Mouse (Mus musculus): ENCODE measurements around the gene Ppl. TPM values are rescaled to one million over a fixed set of nuclear protein-coding genes. Genes with fewer than 3 reads are reported as not detected.

Ppl gene
- polyA plus RNA-seq, 1 experiment from 2014 or later = 0.35 TPM

- Histone ChIP-seq H3K4me2 (ENCODE audit: low read depth, low read length) (no peak overlapping the region), H3K9me3 (ENCODE audit: control insufficient read depth, low read length) (no peaks in the 10 kb centered on the region), H3K27me3 (ENCODE audit: control insufficient read depth, insufficient read depth, low read length) (peaks cover 4% of the 10 kb centered on the region; the same call in 1 of the 2 replicates), H3K27ac (ENCODE audit: low read depth, low read length) (no peak overlapping the region; the same call in 1 of the 2 replicates), H3K4me1 (ENCODE audit: control insufficient read depth, insufficient read depth, low read length) (0 out of 2 replicates have a peak, but pooled peaks cover 7% of the 10 kb centered on the region), H3K36me3 (ENCODE audit: control insufficient read depth, insufficient read depth, low read length) (no peaks in the 10 kb centered on the region), H3K4me3 (ENCODE audit: low read depth, low read length) (no peak overlapping the region), H3K9ac (replicated peaks; ENCODE audit: low read depth, low read length) (no peak overlapping the region)
- ATAC-seq (ENCODE audit: low read depth) = peak; percentile 65
- WGBS = 26% methylated on average over 6 of the region's 6 CpGs
Observed at GRCm38 (mm10) chr16:5153299-5154026, 21.2 kb upstream of the Ppl start.

DNA sequence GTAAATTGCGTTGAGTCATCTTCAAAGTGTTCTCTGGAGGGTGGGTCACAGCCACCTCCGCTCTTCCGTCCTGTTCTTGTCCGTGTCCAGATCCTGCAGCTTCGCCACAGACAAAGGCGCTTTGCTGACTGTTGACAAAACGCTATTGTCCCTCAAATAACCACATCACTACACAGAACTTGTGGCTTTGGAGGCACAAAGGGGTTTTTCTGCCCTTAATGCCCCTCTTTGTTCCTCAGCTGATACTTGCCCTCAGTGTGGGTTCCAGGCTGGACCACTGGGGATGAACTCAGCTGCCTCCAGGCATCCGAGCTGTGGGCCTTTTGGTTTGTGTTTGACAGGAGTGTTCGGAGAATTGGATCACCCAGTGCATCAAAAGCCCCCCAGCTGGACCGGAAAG, 18.3 kb upstream of the Ppl start:
- Histone ChIP-seq H3K27ac (ENCODE audit: low read depth, low read length) (no peak overlapping the region), H3K27me3 (ENCODE audit: control insufficient read depth, insufficient read depth, low read length) (peaks cover 4% of the 10 kb centered on the region; the same call in 1 of the 2 replicates), H3K9ac (replicated peaks; ENCODE audit: low read depth, low read length) (no peak overlapping the region), H3K4me2 (ENCODE audit: low read depth, low read length) (no peak overlapping the region), H3K9me3 (ENCODE audit: control insufficient read depth, low read length) (no peaks in the 10 kb centered on the region), H3K4me3 (ENCODE audit: low read depth, low read length) (no peak overlapping the region), H3K36me3 (ENCODE audit: control insufficient read depth, insufficient read depth, low read length) (no peaks in the 10 kb centered on the region), H3K4me1 (ENCODE audit: control insufficient read depth, insufficient read depth, low read length) (0 out of 2 replicates have a peak, but pooled peaks cover 7% of the 10 kb centered on the region)
- ATAC-seq (ENCODE audit: low read depth) = no peak
- 56% methylated on average over 10 of the region's 10 CpGs for WGBS

GRCm38 (mm10) chr16:5147037-5147385, 14.8 kb upstream of the Ppl start, which contains the start of gene Sec14l5:
Gene Sec14l5, plus strand, starts transcription at chr16:5147109.
- peak; percentile 32 for ATAC-seq (ENCODE audit: low read depth)
- Histone ChIP-seq H3K9ac (replicated peaks; ENCODE audit: low read depth, low read length) (peak within 1 kb of the TSS; percentile 28; the same call in 1 of the 2 replicates), H3K36me3 (ENCODE audit: control insufficient read depth, insufficient read depth, low read length) (no peaks in the 10 kb centered on the region), H3K4me3 (ENCODE audit: low read depth, low read length) (peak within 1 kb of the TSS; percentile 29), H3K4me1 (ENCODE audit: control insufficient read depth, insufficient read depth, low read length) (0 out of 2 replicates have a peak, but pooled peaks cover 3% of the 10 kb centered on the region), H3K4me2 (ENCODE audit: low read depth, low read length) (peak within 1 kb of the TSS; percentile 64), H3K9me3 (ENCODE audit: control insufficient read depth, low read length) (no peaks in the 10 kb centered on the region), H3K27me3 (ENCODE audit: control insufficient read depth, insufficient read depth, low read length) (peaks cover 4% of the 10 kb centered on the region; the same call in 1 of the 2 replicates), H3K27ac (ENCODE audit: low read depth, low read length) (no peak within 1 kb of the TSS)
- WGBS = 13% methylated on average over 13 of the region's 13 CpGs

GRCm38 (mm10) chr16:5146367-5147036, 14.3 kb upstream of the Ppl start:
- Histone ChIP-seq H3K27ac (ENCODE audit: low read depth, low read length) (no peak overlapping the region), H3K27me3 (ENCODE audit: control insufficient read depth, insufficient read depth, low read length) (peaks cover 4% of the 10 kb centered on the region; the same call in 1 of the 2 replicates), H3K9ac (replicated peaks; ENCODE audit: low read depth, low read length) (peak overlapping the region; percentile 28; the same call in 1 of the 2 replicates), H3K4me2 (ENCODE audit: low read depth, low read length) (peak overlapping the region; percentile 64), H3K4me1 (ENCODE audit: control insufficient read depth, insufficient read depth, low read length) (0 out of 2 replicates have a peak, but pooled peaks cover 3% of the 10 kb centered on the region), H3K9me3 (ENCODE audit: control insufficient read depth, low read length) (no peaks in the 10 kb centered on the region), H3K36me3 (ENCODE audit: control insufficient read depth, insufficient read depth, low read length) (no peaks in the 10 kb centered on the region), H3K4me3 (ENCODE audit: low read depth, low read length) (peak overlapping the region; percentile 29)
- peak; percentile 81 for ATAC-seq (ENCODE audit: low read depth)
- WGBS = 2% methylated on average over 26 of the region's 26 CpGs

- no peak overlapping the region for H3K9ac ChIP-seq (replicated peaks; ENCODE audit: low read depth, low read length)
- H3K27me3 ChIP-seq (ENCODE audit: control insufficient read depth, insufficient read depth, low read length) = peaks cover 4% of the 10 kb centered on the region; the same call in 1 of the 2 replicates
- H3K4me2 ChIP-seq (ENCODE audit: low read depth, low read length) = peak overlapping the region; percentile 15; the same call in 1 of the 2 replicates
- no peaks in the 10 kb centered on the region for H3K9me3 ChIP-seq (ENCODE audit: control insufficient read depth, low read length)
- 0 out of 2 replicates have a peak, but pooled peaks cover 3% of the 10 kb centered on the region for H3K4me1 ChIP-seq (ENCODE audit: control insufficient read depth, insufficient read depth, low read length)
- no peak overlapping the region for H3K4me3 ChIP-seq (ENCODE audit: low read depth, low read length)
- H3K27ac ChIP-seq (ENCODE audit: low read depth, low read length) = no peak overlapping the region
- ATAC-seq (ENCODE audit: low read depth) = peak; percentile 73
- WGBS = under 1% methylated on average over 7 of the region's 7 CpGs
- H3K36me3 ChIP-seq (ENCODE audit: control insufficient read depth, insufficient read depth, low read length) = no peaks in the 10 kb centered on the region
Observed at GRCm38 (mm10) chr16:5145570-5145969, 13.3 kb upstream of the Ppl start.

- 51% methylated on average over 4 of the region's 4 CpGs for WGBS
- H3K36me3 ChIP-seq (ENCODE audit: control insufficient read depth, insufficient read depth, low read length) = no peaks in the 10 kb centered on the region
- H3K9me3 ChIP-seq (ENCODE audit: control insufficient read depth, low read length) = no peaks in the 10 kb centered on the region
- ATAC-seq (ENCODE audit: low read depth) = no peak
- no peak overlapping the region for H3K27ac ChIP-seq (ENCODE audit: low read depth, low read length)
- H3K4me1 ChIP-seq (ENCODE audit: control insufficient read depth, insufficient read depth, low read length) = no peaks in the 10 kb centered on the region
- H3K27me3 ChIP-seq (ENCODE audit: control insufficient read depth, insufficient read depth, low read length) = no peaks in the 10 kb centered on the region
- H3K4me3 ChIP-seq (ENCODE audit: low read depth, low read length) = no peak overlapping the region
- H3K9ac ChIP-seq (replicated peaks; ENCODE audit: low read depth, low read length) = no peak overlapping the region
- H3K4me2 ChIP-seq (ENCODE audit: low read depth, low read length) = no peak overlapping the region
Observed at GRCm38 (mm10) chr16:5139741-5140140, 7.5 kb upstream of the Ppl start.

- H3K9ac ChIP-seq (replicated peaks; ENCODE audit: low read depth, low read length) = no peak overlapping the region
- H3K9me3 ChIP-seq (ENCODE audit: control insufficient read depth, low read length) = no peaks in the 10 kb centered on the region
- no peak for ATAC-seq (ENCODE audit: low read depth)
- 35% methylated on average over 12 of the region's 12 CpGs for WGBS
- H3K27me3 ChIP-seq (ENCODE audit: control insufficient read depth, insufficient read depth, low read length) = peaks cover 12% of the 10 kb centered on the region
- no peak overlapping the region for H3K27ac ChIP-seq (ENCODE audit: low read depth, low read length)
- no peaks in the 10 kb centered on the region for H3K36me3 ChIP-seq (ENCODE audit: control insufficient read depth, insufficient read depth, low read length)
- no peak overlapping the region for H3K4me3 ChIP-seq (ENCODE audit: low read depth, low read length)
- no peaks in the 10 kb centered on the region for H3K4me1 ChIP-seq (ENCODE audit: control insufficient read depth, insufficient read depth, low read length)
- no peak overlapping the region for H3K4me2 ChIP-seq (ENCODE audit: low read depth, low read length)
Observed at GRCm38 (mm10) chr16:5137006-5137540, 4.9 kb upstream of the Ppl start.

- H3K27ac ChIP-seq (ENCODE audit: low read depth, low read length) = no peak overlapping the region
- H3K36me3 ChIP-seq (ENCODE audit: control insufficient read depth, insufficient read depth, low read length) = no peaks in the 10 kb centered on the region
- no peak overlapping the region for H3K4me3 ChIP-seq (ENCODE audit: low read depth, low read length)
- ATAC-seq (ENCODE audit: low read depth) = no peak
- H3K4me1 ChIP-seq (ENCODE audit: control insufficient read depth, insufficient read depth, low read length) = no peaks in the 10 kb centered on the region
- H3K9ac ChIP-seq (replicated peaks; ENCODE audit: low read depth, low read length) = no peak overlapping the region
- WGBS = 2% methylated on average over 4 of the region's 4 CpGs
- H3K4me2 ChIP-seq (ENCODE audit: low read depth, low read length) = no peak overlapping the region
- H3K9me3 ChIP-seq (ENCODE audit: control insufficient read depth, low read length) = no peaks in the 10 kb centered on the region
- H3K27me3 ChIP-seq (ENCODE audit: control insufficient read depth, insufficient read depth, low read length) = peaks cover 18% of the 10 kb centered on the region
Observed at GRCm38 (mm10) chr16:5136505-5136904, 4.3 kb upstream of the Ppl start.
